Mouse (Mus musculus): Measurements from ENCODE around the gene Cfap221. TPM values are rescaled to one million over a fixed set of nuclear protein-coding genes. Genes with fewer than 3 reads are reported as not detected.

Cfap221 gene
- polyA plus RNA-seq, 1 experiment from 2014 or later = not detected

Other genes with a start within 250 kb of the Cfap221 start
- 2.8 and 2.9 TPM in 2 replicates for gene Ptpn4, start 159.6 kb downstream of the Cfap221 start, polyA plus RNA-seq (2015; fragmentation: Nextera tagmentation; extraction: Ambion mirVana)
- gene Tmem177, start 84.0 kb downstream of the Cfap221 start, polyA plus RNA-seq (2015; fragmentation: Nextera tagmentation; extraction: Ambion mirVana) = 7.4 and 7.9 TPM in 2 replicates
- gene Sctr, start 9.7 kb upstream of the Cfap221 start, polyA plus RNA-seq (2015; fragmentation: Nextera tagmentation; extraction: Ambion mirVana) = 0.51 and 0.88 TPM in 2 replicates
- 108 and 129 TPM in 2 replicates for gene Tmem37, start 76.8 kb upstream of the Cfap221 start, polyA plus RNA-seq (2015; fragmentation: Nextera tagmentation; extraction: Ambion mirVana)
- gene Dbi, start 123.8 kb upstream of the Cfap221 start, polyA plus RNA-seq (2015; fragmentation: Nextera tagmentation; extraction: Ambion mirVana) = 1,842 and 2,069 TPM in 2 replicates
- 13.2 and 14.6 TPM in 2 replicates for gene 3110009E18Rik, start 124.0 kb upstream of the Cfap221 start, polyA plus RNA-seq (2015; fragmentation: Nextera tagmentation; extraction: Ambion mirVana)

All from intestine, embryonic 16.5 days (tissue).